Mouse (Mus musculus): Measurements from ENCODE around the gene Atraid. TPM values are rescaled to one million over a fixed set of nuclear protein-coding genes. Genes with fewer than 3 reads are reported as not detected.

Atraid gene
- total RNA-seq, 4 experiments from 2014 or later = 77.1 to 86.3 (median 80.2) TPM

- DNase-seq (ENCODE audit: low spot score in 2 of 2) = no peak
Observed at GRCm38 (mm10) chr5:31094100-31094798, 46.1 kb downstream of the Atraid start.

DNA sequence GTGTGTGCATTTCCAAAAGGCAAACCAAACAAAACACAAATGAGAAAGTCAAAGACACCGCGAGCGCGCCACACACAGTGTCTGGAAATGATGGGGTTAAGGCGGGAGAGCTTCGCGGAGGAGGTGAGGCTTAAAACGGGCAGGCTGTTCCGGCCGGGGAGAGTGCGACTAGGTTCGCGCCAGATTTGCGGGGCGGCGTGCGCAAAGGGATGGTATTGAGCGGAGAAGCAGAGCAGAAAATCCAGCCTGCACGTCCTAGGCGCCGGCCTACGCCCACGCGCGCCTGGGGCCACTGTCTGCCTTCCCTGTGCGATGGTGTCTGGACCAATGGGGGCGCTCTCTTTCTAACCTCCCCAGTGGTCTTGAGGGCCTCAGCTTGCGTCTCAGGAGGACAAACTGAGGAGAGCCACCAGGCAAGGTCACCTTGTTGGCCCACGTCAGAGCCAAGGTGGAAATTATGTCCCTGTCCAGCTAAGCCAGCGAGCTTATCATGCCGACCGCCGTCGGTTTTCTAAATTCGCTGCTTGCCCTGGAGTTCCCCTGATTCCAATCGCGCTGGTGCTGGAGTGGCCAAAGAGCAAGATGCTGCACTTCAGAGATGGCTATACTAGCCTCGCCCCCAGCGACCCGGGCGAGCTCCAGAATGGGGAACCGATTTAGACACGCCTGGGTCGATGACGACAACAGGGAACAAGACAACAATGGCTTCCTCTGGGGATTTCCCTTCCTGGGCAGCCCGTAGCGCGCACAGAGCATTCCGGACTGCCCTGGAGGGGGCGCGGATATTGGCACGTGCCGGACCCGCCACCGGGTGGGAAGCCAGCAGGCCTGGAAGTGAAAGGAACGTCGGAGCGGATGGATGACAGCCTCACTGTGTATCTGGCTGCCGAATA, 46.9 kb downstream of the Atraid start:
- DNase-seq (ENCODE audit: low spot score in 2 of 2) = no peak

DNA sequence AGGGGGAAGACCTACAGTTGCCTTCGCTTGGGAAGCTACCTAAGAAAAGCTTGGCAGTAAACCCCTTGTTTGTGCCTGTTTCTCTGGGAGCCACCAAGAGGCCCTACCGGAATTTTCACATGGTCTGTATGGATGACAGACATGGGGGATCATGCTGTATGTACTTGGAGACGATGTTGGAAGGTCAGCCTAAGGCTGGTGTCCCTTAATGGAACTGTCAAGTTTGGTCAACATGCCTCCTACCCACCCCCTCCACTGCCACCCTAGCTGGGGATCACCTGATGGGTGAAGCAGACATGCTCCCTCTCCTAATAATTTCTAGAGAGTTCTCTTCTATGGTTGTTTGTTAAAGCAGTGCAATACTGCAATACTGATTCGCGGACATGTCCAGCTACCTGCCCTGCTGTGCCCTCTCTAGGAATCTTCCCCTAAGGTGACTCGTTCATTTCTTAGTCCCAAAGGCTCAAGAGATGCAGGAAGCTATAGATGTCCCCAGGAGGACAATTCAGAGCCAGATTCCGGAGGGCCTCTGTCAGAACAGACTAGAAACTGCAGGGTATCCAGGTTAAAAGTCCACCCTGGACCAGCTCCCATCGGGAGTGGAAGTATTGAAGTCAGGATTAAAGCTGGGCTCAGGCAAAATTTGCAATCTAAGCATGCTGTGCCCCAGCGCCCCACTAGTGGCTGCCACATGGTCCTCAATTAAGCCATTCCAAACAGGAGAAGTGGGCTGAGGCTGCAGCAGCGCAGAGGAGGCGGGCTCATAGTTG, 47.8 kb downstream of the Atraid start:
- no peak for DNase-seq (ENCODE audit: low spot score in 2 of 2)

Other genes starting within 250 kb of the Atraid start
- 100 to 1,000 TPM; 220 to 238 (median 224) TPM for gene Mapre3, start 233.7 kb upstream of the Atraid start, total RNA-seq (2022)
- gene Tmem214, start 180.3 kb upstream of the Atraid start, total RNA-seq (2022) = 10 to 100 TPM; 58.3 to 64.4 (median 62.9) TPM
- gene Agbl5, start 159.6 kb upstream of the Atraid start, total RNA-seq (2022) = 10 to 100 TPM; 14.6 to 18.2 (median 17.0) TPM
- gene Ost4, start 140.5 kb upstream of the Atraid start, total RNA-seq (2022) = 100 to 1,000 TPM in 1 of 4 experiments, 10 to 100 TPM in 3; 86.3 to 105 (median 90.6) TPM
- gene Emilin1, start 134.9 kb upstream of the Atraid start, total RNA-seq (2022) = 1 to 10 TPM; 2.3 to 4.2 (median 2.8) TPM
- 10 to 100 TPM; 16.2 to 21.5 (median 18.9) TPM for gene Khk, start 126.9 kb upstream of the Atraid start, total RNA-seq (2022)
- 10 to 100 TPM; 23.9 to 28.0 (median 27.1) TPM for gene Cgref1, start 102.7 kb upstream of the Atraid start, total RNA-seq (2022)
- gene Preb, start 88.0 kb upstream of the Atraid start, total RNA-seq (2022) = 100 to 1,000 TPM; 114 to 135 (median 128) TPM
- under 1 TPM; 0.12 to 0.27 (median 0.16) TPM for gene Tcf23, start 79.7 kb upstream of the Atraid start, total RNA-seq (2022)
- gene Slc5a6, start 612 bp downstream of the Atraid start, total RNA-seq (2022) = 10 to 100 TPM; 16.1 to 22.2 (median 20.6) TPM
- gene Cad, start 6.5 kb downstream of the Atraid start, total RNA-seq (2022) = 10 to 100 TPM; 16.8 to 28.5 (median 20.1) TPM
- gene Dnajc5g, start 58.0 kb downstream of the Atraid start, total RNA-seq (2022) = not detected
- 100 to 1,000 TPM; 102 to 124 (median 110) TPM for gene Slc30a3, start 59.9 kb downstream of the Atraid start, total RNA-seq (2022)
- gene Trim54, start 68.4 kb downstream of the Atraid start, total RNA-seq (2022) = 1 to 10 TPM in 2 of 4 experiments, under 1 TPM in 2; 0.50 to 2.0 (median 1.1) TPM
- gene Ucn, start 90.5 kb downstream of the Atraid start, total RNA-seq (2022) = 1 to 10 TPM in 1 of 4 experiments, not detected in 3; 2.3 TPM
- 10 to 100 TPM; 44.3 to 56.1 (median 49.9) TPM for gene Mpv17, start 105.9 kb downstream of the Atraid start, total RNA-seq (2022)
- gene Gm29609, start 131.6 kb downstream of the Atraid start, total RNA-seq (2022) = 1 to 10 TPM; 1.8 to 6.0 (median 2.5) TPM
- 10 to 100 TPM; 49.8 to 65.0 (median 58.1) TPM for gene Gtf3c2, start 131.8 kb downstream of the Atraid start, total RNA-seq (2022)
- 10 to 100 TPM; 80.7 to 85.0 (median 83.6) TPM for gene Snx17, start 144.9 kb downstream of the Atraid start, total RNA-seq (2022)
- gene Eif2b4, start 145.1 kb downstream of the Atraid start, total RNA-seq (2022) = 10 to 100 TPM; 30.1 to 37.0 (median 36.1) TPM
- gene Zfp513, start 154.0 kb downstream of the Atraid start, total RNA-seq (2022) = 10 to 100 TPM; 24.1 to 31.4 (median 28.4) TPM
- gene Ppm1g, start 172.4 kb downstream of the Atraid start, total RNA-seq (2022) = 10 to 100 TPM; 64.9 to 77.9 (median 75.5) TPM
- 10 to 100 TPM; 85.2 to 91.1 (median 87.6) TPM for gene Nrbp1, start 192.6 kb downstream of the Atraid start, total RNA-seq (2022)
- under 1 TPM in 2 of 4 experiments, not detected in 2; 0.74 to 0.89 TPM for gene Gm9970, start 192.9 kb downstream of the Atraid start, total RNA-seq (2022)
- 1 to 10 TPM; 1.5 to 3.6 (median 2.5) TPM for gene Krtcap3, start 203.4 kb downstream of the Atraid start, total RNA-seq (2022)
- gene Ift172, start 242.8 kb downstream of the Atraid start, total RNA-seq (2022) = 10 to 100 TPM; 75.0 to 98.2 (median 83.8) TPM
- 100 to 1,000 TPM; 132 to 144 (median 133) TPM for gene Fndc4, start 247.8 kb downstream of the Atraid start, total RNA-seq (2022)
- gene Gckr, start 249.1 kb downstream of the Atraid start, total RNA-seq (2022) = under 1 TPM in 2 of 4 experiments, not detected in 2; 0.11 to 0.44 TPM

All from left cerebral cortex, adult 8-10 months (tissue).